Mouse (Mus musculus): ENCODE measurements around the gene Incenp.
A peak's percentile ranks its signal among the peaks of the same experiment; 100 is the strongest.
"Not testable (repeated sequence)": the region's sequence is repeated elsewhere in the genome, so short reads cannot be mapped to it uniquely, and the experiment has no call there.

Gene Incenp

DNA sequence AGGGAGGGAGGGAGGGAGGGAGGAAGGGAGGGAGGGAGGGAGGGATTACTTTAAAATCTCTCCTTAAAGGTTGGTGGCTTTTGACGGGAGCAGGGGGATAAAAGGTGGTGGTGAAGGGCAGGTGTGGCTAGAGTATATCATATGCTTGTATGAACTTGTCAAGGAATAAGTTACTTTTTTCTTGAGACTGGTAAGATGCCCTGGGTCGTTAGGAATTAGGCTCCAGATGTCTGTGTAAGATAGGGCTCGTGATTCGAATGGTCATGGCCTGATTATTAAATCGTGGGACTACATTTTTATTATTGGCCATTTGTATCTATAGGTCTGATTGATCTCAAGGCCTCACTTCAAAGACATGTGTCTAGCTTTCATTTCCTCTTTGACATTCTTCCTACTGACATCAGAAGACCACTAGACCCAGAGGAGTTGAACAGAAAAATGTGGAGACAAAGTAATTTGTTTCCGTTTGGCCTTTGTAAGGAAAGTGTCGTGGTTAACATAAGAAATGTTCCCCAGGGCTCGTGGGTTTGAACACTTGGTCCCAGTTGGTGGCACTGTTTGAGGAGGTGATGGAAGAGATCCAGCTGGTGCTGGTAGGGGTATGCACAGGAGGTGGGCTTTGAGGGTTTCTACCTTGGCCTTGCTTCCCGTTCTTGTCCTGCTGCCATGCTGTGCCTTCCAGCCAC is 19.0 kb upstream of the Incenp start:
- DNase-seq (ENCODE audit: low spot score in 2 of 2) = no peak

DNA sequence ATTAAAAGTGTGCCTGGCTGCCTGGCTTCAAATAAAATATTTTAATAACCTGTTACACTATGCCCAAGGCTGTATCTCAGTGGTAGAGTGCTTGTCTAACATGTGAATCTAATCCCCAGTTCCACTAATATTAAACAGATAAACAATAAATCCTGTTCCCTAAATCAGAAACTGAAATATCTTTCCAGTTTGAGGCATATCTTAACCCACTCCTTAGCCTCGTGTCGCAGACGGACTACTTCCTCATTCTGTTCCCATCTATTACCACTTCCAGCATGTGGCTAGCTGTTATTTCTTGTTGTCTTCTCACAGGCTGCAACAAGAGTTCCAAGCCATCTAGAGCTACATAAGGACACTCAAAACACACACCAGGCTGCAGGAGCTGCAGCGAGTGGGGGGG is 18.4 kb upstream of the Incenp start:
- no peak for DNase-seq (ENCODE audit: low spot score in 2 of 2)

DNA sequence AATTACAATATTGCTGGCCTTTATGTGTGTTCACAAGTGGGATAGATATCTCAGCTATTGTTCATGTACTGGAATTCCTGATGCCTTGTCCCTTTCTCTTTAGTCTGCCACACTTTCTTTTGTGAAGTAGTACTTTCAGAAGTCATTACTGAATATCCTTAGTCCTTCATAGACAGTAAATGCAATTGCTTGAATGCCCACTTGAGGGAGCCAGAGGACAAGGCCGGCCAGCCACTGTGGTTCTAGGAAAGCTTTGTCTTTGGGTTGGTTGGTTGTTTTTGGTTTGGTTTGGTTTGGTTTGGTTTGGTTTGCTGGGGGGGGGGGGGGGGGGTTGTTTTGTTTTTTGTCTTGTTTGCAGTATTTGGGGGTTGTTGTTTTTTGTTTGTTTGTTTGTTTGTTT is 16.6 kb upstream of the Incenp start:
- DNase-seq (ENCODE audit: low spot score in 2 of 2) = peak; percentile 48 to 87

DNA sequence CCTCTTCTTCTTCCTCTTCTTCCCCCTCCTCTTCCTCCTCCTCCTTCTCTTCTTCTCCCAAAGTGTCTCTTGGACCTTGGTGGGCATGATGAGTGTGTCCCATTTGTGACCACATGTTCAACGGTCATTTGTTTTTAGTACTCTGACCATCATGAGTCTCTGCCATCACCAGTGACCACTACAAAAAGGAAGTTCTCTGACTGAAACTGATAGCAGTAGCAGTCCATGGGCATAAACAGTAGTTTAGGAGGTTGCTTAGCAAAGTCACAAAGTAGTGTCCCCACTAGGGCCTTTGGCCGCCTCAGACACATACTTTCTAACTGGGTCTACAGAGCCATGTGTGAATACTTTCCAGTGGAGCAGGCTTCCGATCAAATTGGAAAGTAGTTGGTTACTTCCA is 15.0 kb upstream of the Incenp start:
- no peak for DNase-seq (ENCODE audit: low spot score in 2 of 2)

DNA sequence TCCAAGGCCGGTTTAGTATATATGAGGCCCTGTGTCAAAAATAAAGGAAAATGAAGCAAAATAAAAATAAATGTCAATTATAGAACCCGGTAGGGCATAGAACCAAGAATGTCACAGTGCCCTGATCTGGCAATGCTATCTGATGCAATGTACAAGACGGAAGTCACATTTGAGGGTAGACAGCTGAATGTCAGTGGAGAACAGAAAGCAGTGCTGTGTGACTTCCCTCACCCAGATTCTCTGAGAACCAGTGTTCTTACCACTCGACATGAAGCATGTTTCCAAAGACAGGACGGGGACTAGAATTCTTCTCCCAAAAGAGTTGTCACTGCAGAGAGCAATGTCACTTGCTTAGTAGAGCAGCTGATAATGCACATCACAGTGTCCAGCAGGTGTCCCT is 14.4 kb upstream of the Incenp start:
- no peak for DNase-seq (ENCODE audit: low spot score in 2 of 2)

DNA sequence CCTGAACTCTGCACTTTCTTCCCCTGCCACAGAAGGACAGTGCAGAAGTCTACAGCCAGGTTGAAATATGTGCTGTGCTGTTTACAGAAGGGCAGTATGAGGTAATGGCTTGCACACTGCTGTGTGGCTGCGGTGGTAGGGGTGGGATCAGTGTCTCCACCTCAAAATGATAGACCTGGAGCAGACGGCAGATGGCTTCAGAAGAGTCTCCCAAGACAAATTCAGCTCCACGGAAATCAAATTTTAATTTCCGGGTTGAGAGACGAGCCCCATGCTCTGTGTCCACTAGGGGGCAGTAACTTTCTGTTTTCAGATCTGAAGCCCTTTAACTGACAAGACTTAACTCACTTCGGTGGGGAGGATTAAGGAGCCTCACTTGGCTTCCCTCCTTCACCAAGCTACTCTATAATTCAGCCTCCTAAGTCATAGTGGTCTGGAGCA is 12.0 kb upstream of the Incenp start:
- DNase-seq (ENCODE audit: low spot score in 2 of 2) = peak in 1 of 2 experiments; percentile 44

DNA sequence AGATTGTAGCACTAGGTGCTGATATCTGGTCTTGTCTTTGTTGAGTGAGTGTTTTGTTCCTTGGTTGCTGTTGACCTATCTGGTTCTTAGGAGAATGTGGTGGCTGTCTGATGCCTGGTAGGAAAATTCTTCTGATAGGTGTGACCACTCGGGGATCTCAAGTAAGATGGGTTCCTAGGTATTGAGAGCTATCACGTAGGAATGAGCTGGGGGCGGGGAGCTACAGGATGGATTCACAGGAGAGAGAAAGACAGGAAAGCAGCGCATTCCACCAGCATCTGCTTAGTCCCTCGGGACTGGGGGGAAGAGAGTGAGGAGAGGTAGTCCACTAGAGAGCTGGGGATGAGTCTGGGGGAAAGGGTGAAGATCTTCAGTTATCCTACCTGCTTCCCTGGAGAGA is 10.0 kb upstream of the Incenp start:
- no peak for DNase-seq (ENCODE audit: low spot score in 2 of 2)

DNA sequence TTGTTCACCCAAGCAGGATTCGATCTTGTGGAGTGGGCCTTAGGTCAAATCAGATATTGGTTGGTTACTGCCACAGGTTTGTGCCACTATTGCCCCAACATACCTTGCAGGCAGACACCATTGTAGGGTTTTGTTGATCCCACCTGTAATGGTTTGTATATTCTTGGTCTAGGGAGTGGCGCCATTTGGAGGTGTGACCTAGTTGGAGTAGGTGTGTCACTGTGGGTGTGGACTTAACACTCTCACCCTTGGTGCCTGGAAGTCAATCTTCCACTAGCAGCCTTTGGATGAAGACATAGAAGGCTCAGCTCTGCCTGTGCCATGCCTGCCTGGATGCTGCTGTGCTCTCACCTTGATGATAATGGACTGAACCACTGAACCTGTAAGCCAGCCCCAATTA is 1.3 kb upstream of the Incenp start:
- DNase-seq (ENCODE audit: low spot score in 2 of 2) = not testable (repeated sequence)

DNA sequence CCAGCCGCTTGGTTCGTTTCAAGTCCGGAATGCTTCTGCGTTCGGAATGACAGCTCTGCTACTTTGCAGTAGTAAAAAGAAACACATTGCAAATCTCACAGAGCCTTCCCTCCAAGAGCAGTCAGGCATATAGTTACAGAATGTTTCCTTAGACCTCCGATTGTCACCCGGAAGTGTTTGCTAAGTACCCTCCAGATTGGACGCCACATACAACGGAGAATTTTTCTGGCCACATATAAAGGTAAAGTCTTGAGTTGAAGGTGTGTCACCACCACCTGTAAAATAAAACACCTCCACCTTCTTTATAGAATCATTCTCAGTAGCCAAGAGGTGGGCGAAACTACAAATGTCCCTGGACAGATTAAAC is 412 bp upstream of the Incenp start:
- no peak for DNase-seq (ENCODE audit: low spot score in 2 of 2)

DNA sequence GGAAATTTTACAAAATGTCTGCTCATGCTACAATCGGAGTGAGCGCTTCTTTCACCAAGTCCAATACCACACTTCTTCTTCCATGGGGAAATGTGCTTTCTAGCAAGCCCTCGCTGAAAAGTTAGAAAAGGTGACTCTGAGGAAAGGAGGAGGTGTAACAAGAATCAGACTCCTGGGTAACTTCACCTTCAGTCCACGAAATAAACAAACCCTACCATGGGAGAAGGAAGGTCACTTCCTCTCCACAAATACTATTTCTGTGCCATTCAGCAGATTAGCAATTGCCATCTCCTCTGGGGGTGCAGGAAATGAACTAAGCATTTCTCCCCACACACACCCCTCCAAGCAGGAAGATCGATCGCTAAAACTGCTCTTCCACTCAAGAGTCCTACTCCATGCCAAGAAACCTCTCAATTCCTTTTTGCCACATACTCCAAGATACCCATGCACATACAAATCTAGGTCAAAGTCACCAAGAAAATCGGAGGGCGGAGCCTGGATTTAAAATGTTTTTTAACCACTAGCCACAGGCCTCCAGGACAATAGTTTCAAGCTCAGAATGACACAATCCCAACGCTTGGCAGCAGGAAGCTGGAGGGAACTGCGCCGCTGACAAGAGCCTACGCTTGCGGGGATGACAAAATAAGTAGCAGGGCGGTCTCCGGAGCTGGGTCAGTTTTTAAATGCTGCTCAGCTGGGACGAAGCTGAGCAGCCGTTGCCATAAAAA is 848 bp downstream of the Incenp start:
- DNase-seq (ENCODE audit: low spot score in 2 of 2) = no peak

DNA sequence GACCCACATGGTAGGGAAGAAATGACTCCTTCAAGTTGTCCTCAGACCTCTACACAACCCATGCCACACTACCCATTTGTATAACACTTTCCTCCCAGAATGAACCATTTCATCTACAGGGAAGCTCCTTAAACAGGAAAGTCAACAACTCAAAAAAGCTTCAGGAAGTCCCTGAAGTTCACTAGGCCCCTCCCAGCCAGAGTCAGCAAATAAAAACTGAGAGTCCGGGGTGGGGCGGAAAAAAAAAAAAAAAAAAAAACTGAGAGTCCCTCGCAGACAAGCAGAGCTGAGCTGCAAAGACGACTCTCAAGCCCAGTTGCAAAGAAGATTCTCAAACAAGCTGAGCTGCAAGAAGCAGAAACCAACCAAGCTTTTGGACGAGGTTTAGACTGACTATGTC is 3.3 kb downstream of the Incenp start:
- no peak for DNase-seq (ENCODE audit: low spot score in 2 of 2)

DNA sequence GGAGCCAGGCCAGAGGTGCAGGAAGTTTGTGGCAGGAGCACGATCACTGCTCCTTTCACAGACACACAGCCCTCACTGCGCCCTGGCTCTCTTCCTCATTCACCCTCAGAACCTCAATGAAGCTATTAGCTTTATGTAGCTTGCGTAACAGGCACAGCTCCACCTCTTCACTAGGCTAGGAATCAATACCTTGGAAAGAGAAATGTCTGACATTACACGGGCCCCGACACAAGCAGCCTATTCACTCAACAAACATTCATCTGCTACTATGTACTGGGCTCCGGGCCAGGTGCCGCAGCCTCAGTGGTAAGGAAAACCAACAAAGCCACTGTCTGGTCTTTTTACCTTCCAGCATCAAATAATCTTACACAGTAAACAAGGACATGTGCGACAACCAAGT is 12.6 kb downstream of the Incenp start:
- DNase-seq (ENCODE audit: low spot score in 2 of 2) = no peak

DNA sequence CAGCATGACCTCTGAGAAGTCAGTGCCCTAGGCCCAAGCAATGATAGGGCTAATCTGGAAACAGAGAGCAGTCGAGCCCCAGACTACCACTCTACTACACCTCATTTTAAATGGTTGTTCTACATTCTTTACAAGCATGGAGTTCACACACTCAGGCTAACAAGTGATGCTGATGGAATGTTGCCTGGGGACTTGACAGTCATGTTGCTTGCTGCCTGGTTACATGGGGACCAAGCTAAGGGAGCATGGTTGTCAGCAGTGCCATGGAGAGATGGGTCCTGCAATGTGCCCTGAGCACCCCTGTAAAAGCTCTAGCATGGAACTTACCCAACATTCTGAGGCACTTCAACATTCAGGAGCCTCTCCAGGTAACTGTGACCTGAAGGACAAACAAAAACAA is 13.0 kb downstream of the Incenp start:
- DNase-seq (ENCODE audit: low spot score in 2 of 2) = no peak

DNA sequence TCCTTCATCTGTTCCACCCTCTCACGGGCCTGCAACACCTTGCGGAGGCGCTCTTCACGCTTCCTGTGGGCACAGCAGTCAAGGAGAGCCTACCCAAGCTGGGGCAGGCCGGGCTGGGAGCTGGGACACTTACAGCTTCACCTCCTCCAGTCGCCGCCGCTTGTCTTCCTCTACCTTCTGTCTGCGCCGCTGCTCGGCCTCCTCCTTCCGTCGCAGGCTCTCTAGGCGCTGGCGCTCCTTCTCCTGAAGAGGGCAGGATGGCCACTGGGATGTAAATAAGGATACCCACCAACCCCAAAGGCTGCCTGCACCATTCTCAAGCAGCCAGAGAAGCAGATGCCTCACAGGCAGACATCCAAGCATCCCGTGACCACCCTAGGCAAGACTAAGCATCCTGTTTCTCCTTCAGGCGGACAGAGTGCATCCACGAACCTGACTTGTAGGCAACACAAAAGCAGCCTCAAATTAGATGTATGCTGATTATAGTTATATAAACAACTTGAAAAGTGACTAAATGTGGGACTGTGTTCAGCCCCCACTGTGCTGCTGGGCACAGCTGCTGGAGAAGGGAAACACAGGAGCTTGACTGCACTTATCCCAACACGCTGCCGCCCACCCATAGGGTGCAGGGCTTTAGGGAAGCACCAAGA is 21.0 kb downstream of the Incenp start:
- no peak for DNase-seq (ENCODE audit: low spot score in 2 of 2)

DNA sequence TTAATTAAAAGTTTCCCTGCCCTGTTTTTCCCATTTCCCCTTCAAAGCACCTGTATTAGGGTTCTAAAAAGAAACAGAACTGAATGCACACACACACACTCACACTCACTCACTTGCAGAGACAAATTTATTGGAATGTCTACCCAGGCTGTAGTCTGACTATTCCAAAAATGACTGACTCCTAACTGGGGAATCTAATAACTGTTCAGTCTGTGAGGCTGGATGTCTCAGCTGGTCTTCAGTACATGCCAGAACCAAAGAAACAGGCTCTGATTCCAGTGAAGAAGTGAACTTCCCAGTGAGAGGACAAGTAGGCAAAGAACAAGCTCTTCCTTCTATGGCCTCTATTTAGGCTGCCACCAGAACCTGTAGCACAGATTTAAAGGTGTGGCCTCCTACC is 33.9 kb downstream of the Incenp start:
- no peak for DNase-seq (ENCODE audit: low spot score in 2 of 2)

DNA sequence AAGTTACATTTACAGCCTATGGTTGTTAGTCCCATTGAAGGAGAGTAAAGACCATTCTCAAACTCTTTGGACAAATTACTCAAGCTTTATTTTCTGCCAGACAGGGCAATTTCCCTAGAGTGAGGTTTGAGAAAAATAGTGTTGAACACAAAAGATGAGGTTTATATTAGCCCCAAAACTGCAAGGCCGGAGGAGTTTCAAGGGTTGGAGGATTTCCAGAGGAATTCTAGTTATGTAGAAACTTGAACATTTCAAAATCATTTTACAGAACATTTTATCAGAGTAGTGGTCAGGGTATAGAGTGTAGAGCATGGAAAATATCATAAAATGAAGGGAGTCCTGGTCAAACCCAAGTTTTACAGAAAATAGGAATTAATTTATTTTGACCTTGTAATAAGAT is 34.5 kb downstream of the Incenp start:
- no peak for DNase-seq (ENCODE audit: low spot score in 2 of 2)

DNA sequence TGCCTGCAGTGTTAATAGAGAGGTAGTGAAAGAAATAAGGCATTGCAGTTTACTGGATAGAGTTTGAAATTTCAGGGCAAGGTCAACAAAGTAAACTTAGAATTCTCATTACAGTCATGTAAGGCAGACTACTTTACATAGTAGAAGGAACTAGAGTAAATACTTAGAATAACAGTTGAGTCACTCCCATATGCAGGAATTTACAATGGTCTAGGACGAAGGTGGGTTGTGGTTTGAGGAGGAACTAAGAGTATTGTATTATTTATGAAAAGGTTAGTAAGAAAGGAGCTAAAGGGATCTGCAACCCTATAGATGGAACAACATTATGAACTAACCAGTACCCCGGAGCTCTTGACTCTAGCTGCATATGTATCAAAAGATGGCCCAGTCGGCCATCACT is 38.5 kb downstream of the Incenp start:
- DNase-seq (ENCODE audit: low spot score in 2 of 2) = not testable (repeated sequence)

DNA sequence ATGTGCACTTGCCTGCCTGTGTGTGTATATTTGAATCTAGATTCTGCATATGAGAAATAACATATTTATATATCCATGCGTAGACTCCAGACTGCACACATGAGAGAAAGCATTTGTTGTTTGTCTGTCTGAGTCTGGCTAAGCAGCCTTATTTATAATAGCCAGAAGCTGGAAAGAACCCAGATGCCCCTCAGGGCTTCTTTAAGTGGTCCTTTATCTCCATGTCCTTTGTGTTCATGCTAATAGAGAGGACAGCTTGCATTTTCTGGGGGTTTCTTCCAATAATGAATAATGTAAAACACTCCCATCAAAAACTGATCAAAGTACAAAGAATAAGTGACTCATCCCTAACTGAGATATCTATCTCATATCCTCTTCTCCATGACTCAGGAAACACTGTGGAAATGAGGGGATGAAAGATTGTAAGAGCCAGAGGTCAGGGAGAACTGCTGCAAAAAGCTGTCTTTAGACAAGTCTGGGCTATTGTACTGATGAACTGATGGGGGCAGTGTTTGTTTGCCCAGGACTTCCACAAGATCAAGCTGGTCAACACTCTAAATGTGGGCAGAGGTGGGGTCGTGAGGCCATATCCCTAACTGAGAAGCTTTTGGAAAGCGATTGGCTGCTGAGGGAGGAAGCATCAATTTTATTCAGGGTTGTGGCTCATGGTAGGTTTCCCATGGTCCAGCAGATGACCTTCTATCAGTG is 49.8 kb downstream of the Incenp start:
- DNase-seq (ENCODE audit: low spot score in 2 of 2) = not testable (repeated sequence)

DNA sequence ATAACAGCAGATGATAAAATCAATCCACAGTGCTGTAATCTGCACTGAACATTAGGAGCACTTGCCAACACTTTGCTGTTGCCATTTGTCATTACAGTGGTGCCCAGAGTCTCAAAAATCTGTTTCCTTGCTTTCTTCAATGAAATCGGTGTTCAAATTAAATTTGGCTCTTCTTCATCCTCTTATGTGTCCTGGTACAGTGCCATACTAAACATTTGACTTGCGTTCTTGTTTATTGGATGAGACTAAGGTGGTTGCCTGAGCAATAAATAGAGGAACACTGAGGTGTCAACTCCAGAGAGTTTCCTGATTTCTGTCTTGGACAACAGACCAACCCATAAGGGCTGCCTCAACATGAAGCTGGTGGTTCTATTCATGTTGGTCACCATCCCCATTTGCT is 52.1 kb downstream of the Incenp start, which contains the start of gene Scgb2a2:
TSS of gene Scgb2a2 (plus strand) at position 301 of the 400 bp plus-strand sequence.
- no peak for DNase-seq (ENCODE audit: low spot score in 2 of 2)

DNA sequence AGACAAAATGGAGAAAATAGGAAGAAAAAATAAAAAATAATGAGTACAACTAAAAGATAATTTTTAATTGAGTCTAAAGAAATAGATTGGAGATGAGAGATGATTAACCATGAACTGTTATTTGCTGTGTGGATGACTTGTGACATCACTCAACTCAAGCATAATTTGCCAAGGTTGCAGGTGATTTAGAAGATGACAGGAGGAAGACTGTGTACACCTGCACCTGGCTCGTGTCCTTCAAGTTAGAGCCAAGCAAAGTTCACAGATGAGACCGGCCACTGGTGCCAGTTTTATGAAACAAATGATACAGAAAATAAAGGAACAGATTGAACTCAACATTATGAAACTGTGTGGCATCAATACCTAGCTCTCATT is 62.0 kb downstream of the Incenp start:
- no peak for DNase-seq (ENCODE audit: low spot score in 2 of 2)

DNA sequence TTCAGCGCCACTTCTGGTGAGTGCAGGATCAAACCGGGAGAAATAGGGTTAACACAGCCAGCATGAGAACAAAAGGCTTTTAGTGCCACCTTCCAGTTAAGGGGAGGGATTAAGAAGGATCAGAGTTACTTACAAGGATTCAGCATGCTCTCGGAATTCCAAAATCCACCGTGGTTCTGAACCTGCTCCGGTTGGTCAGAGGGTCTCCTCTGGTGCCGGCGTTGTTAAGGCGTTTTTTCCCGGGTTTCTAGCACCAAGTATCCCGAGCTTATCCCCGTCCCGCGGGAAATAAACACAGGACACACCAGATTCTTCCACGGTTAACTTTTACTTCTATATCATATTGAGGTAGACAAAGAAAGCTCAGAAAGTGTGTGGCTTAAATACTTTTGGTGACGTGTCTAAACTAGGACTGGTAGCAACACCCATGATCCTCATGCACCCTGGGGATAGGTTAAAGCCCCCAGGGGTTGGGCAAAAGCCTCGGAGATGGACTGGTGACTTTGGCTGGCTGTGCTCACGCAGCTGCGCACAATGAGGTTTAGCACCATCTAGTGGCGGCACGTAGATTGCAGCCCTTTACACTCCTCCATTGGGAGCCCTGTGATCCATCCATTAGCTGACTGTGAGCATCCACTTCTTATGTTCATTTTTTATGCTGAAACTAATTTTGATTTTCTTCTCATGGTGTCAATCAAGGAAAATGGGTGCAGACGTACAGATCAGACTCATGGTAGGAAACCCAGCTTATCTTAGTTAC is 62.6 kb downstream of the Incenp start:
- peak; percentile 34 to 52 for DNase-seq (ENCODE audit: low spot score in 2 of 2)

Measured in cerebellum, postnatal 4 days (tissue).